15 mouse cellular contexts compared by ENCODE assay signal in genomic region chr6:86154006-86154405, GRCm38 (mm10). TPM values are rescaled to one million over a fixed set of nuclear protein-coding genes. Genes with fewer than 3 reads are reported as not detected.
"Had no signal": no experiment of that assay in that cellular context is flagged by ENCODE, and none has a peak within 500 bp of the region (broad histone marks: within the 10 kb centered on the region; RNA-seq: fewer than 3 reads in every experiment).

No protein-coding gene starts in this region.

- H3K4me3 ChIP-seq: limb, embryonic 15.5 days; liver, embryonic 12.5 days; midbrain, embryonic 10.5 days; myocyte; stomach, embryonic 15.5 days had no signal

- H3K4me1 ChIP-seq: midbrain, embryonic 10.5 days had no signal

- H3K36me3 ChIP-seq: limb, embryonic 15.5 days; liver, embryonic 12.5 days; midbrain, embryonic 10.5 days; stomach, embryonic 15.5 days had no signal

- H3K27me3 ChIP-seq: limb, embryonic 15.5 days; stomach, embryonic 15.5 days had no signal

- H3K27ac ChIP-seq: limb, embryonic 15.5 days; liver, embryonic 12.5 days; midbrain, embryonic 10.5 days; stomach, embryonic 15.5 days had no signal

- DNase-seq: kidney, adult 8-10 months; kidney, postnatal 25 days; lung, embryonic 14.5 days; lung, postnatal 4 days; midbrain, embryonic 14.5 days; retina, postnatal 1 day; right cerebral cortex, postnatal 4 days; thymus, adult 2 months; thymus, postnatal 25 days had no signal

- H3K9me3 ChIP-seq: limb, embryonic 15.5 days; liver, embryonic 12.5 days; midbrain, embryonic 10.5 days; stomach, embryonic 15.5 days had no signal

RNA-seq across cellular contexts. Expression of gene Tgfa, which starts 41.0 kb away (rescaled TPM):
- total RNA-seq: megakaryocyte, adult 5-6 weeks had no signal
